Mouse (Mus musculus) c-Kit-positive CD71-negative TER-119-negative erythroid progenitor cells, embryonic 14.5 days (primary cell): ENCODE measurements around the gene Neurog3.

ENCODE experiments used
- DNase-seq: peaks from one replicate; pipeline ENCODE4 v3.0.0-alpha.2; 2013; ENCODE audit warnings: low read depth

Neurog3 gene

GRCm38 (mm10) chr10:62132691-62133281, at the start of gene Neurog3:
Gene Neurog3 (plus strand): TSS chr10:62133090.
- no peak for DNase-seq

- no peak for DNase-seq
Measured at GRCm38 (mm10) chr10:62086044-62086443, 46.8 kb upstream of the Neurog3 start.

GRCm38 (mm10) chr10:62086826-62087225, 46.1 kb upstream of the Neurog3 start:
- DNase-seq: no peak

- DNase-seq: no peak
Measured at GRCm38 (mm10) chr10:62088411-62088810, 44.5 kb upstream of the Neurog3 start.

GRCm38 (mm10) chr10:62089071-62089470, 43.8 kb upstream of the Neurog3 start:
- DNase-seq: no peak

GRCm38 (mm10) chr10:62089486-62089885, 43.4 kb upstream of the Neurog3 start:
- DNase-seq: no peak

GRCm38 (mm10) chr10:62093903-62094302, 39.0 kb upstream of the Neurog3 start:
- no peak for DNase-seq

- DNase-seq: no peak
Measured at GRCm38 (mm10) chr10:62094401-62094800, 38.5 kb upstream of the Neurog3 start.

GRCm38 (mm10) chr10:62099749-62100403, 33.0 kb upstream of the Neurog3 start:
- no peak for DNase-seq

- peak; percentile 56 for DNase-seq
Measured at GRCm38 (mm10) chr10:62101504-62102439, 31.1 kb upstream of the Neurog3 start.

GRCm38 (mm10) chr10:62104835-62105576, 27.9 kb upstream of the Neurog3 start:
- peak; percentile 37 for DNase-seq

GRCm38 (mm10) chr10:62107048-62107447, 25.8 kb upstream of the Neurog3 start:
- DNase-seq: no peak

- no peak for DNase-seq
Measured at GRCm38 (mm10) chr10:62110504-62111206, 22.2 kb upstream of the Neurog3 start.

- no peak for DNase-seq
Measured at GRCm38 (mm10) chr10:62111207-62111576, 21.7 kb upstream of the Neurog3 start.

GRCm38 (mm10) chr10:62113865-62114647, 18.8 kb upstream of the Neurog3 start:
- no peak for DNase-seq

- DNase-seq: no peak
Measured at GRCm38 (mm10) chr10:62127137-62127536, 5.8 kb upstream of the Neurog3 start.

- no peak for DNase-seq
Measured at GRCm38 (mm10) chr10:62127711-62128231, 5.1 kb upstream of the Neurog3 start.

- no peak for DNase-seq
Measured at GRCm38 (mm10) chr10:62128316-62128951, 4.5 kb upstream of the Neurog3 start.

GRCm38 (mm10) chr10:62135696-62136470, 3.0 kb downstream of the Neurog3 start:
- DNase-seq: no peak
